Mouse (Mus musculus): ENCODE results near the gene Zcchc13. TPM values are rescaled to one million over a fixed set of nuclear protein-coding genes. Genes with fewer than 3 reads are reported as not detected.

Zcchc13 gene
- polyA plus RNA-seq (2017; shearing (Covaris generic)), result not detected

DNA sequence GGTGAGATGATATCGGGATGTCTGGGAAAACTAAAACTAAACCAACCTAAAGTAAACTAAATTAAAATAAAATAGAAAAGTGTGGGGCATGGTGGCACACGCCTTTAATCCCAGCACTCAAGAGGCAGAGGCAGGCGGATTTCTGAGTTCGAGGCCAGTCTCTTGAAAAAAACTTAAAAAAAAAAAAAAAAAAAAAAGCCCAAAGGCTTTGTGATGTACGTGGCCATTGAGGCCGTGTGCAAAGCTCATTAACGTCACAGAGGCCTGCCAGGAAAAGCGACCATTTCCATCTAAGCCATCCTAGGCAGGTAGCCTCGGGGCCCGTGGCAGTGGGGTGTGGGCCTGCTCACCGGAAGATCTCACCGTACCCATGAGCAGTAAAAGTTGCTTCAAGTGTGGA, at the start of gene Zcchc13:
Gene Zcchc13 (plus strand): TSS at position 284 of the 400 bp plus-strand sequence.

Other genes starting within 250 kb of the Zcchc13 start
- 0.51 TPM for gene Tsx, start 216.1 kb upstream of the Zcchc13 start, polyA plus RNA-seq (2017; shearing (Covaris generic))
- gene Gm26992, start 208.6 kb upstream of the Zcchc13 start, polyA plus RNA-seq (2017; shearing (Covaris generic)), result not detected
- gene Slc16a2, start 191.4 kb downstream of the Zcchc13 start, polyA plus RNA-seq (2017; shearing (Covaris generic)), result 0.22 TPM

All from CD4-positive, CD25-positive, alpha-beta regulatory T cell (primary cell).